ENCODE assay signal across 8 mouse cellular contexts in the genomic region with DNA sequence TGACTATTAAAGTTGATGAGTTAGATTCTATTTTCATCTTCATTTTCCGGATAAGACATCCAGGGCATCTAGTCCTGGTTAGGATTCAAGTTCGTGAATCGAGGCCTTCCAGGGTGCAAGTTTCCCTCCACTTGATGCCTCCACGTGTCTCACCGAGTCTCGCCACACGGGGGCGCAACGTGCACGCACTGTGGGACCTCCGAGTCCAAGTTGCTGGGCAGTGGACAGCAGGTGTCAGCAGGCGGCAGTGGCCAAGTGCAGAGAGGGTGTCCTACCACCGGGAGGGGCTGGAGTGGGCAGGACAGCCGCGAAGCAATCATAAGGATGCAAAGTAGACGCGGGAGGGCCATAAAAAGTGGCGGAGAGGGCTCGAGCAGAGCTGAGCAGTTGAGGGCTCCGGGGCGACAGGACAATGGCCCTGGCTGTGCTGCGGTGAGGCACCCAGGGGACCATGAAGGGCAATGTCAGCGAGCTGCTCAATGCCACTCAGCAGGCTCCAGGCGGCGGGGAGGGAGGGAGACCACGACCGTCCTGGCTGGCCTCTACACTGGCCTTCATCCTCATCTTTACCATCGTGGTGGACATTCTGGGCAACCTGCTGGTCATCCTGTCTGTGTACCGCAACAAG. TPM values are rescaled to one million over a fixed set of nuclear protein-coding genes. Genes with fewer than 3 reads are reported as not detected.
DNase-seq lines count a peak whose midpoint lies in the region; ATAC-seq lines count a peak whose summit lies in the region.

A gene (plus strand): TSS at position 379 of the 628 bp plus-strand sequence.

- no peak within 1 kb of the TSS for H3K27ac ChIP-seq in embryonic facial prominence, embryonic 15.5 days (replicated peaks)
- peak within 1 kb of the TSS; percentile 12; the same call in 1 of the 2 replicates for H3K27ac ChIP-seq in heart, embryonic 10.5 days
- no peak within 1 kb of the TSS for H3K27ac ChIP-seq in limb, embryonic 11.5 days (replicated peaks; ENCODE audit: low read depth, low read length)
- no peak within 1 kb of the TSS for H3K27ac ChIP-seq in midbrain, embryonic 12.5 days (replicated peaks)

- WGBS in embryonic facial prominence, embryonic 15.5 days, result 9% methylated on average over 29 of the region's 29 CpGs
- 9% methylated on average over 29 of the region's 29 CpGs for WGBS in heart, embryonic 10.5 days
- 9% methylated on average over 29 of the region's 29 CpGs for WGBS in limb, embryonic 11.5 days
- WGBS in midbrain, embryonic 12.5 days, result 6% methylated on average over 29 of the region's 29 CpGs

- H3K27me3 ChIP-seq in embryonic facial prominence, embryonic 15.5 days, result no peaks in the 10 kb centered on the region
- peaks cover 4% of the 10 kb centered on the region; the same call in 1 of the 2 replicates for H3K27me3 ChIP-seq in heart, embryonic 10.5 days (ENCODE audit: insufficient read depth, poor library complexity, severe bottlenecking)
- H3K27me3 ChIP-seq in limb, embryonic 11.5 days (ENCODE audit: control insufficient read depth, insufficient read depth, low read length), result no peaks in the 10 kb centered on the region
- peaks cover 10% of the 10 kb centered on the region; the same call in 1 of the 2 replicates for H3K27me3 ChIP-seq in midbrain, embryonic 12.5 days
- H3K27me3 ChIP-seq in splenic B cell, adult 2 months (ENCODE audit: control insufficient read depth, insufficient read depth, low read length, poor library complexity, severe bottlenecking), result no peaks in the 10 kb centered on the region

- H3K36me3 ChIP-seq in embryonic facial prominence, embryonic 15.5 days, result no peaks in the 10 kb centered on the region
- no peaks in the 10 kb centered on the region for H3K36me3 ChIP-seq in heart, embryonic 10.5 days
- no peaks in the 10 kb centered on the region for H3K36me3 ChIP-seq in limb, embryonic 11.5 days (ENCODE audit: control insufficient read depth, insufficient read depth, low read length)
- H3K36me3 ChIP-seq in midbrain, embryonic 12.5 days, result no peaks in the 10 kb centered on the region
- H3K36me3 ChIP-seq in splenic B cell, adult 2 months (ENCODE audit: control insufficient read depth, insufficient read depth, low read length, poor library complexity, severe bottlenecking), result no peaks in the 10 kb centered on the region

- ATAC-seq in embryonic facial prominence, embryonic 15.5 days (ENCODE audit: insufficient number of reproducible peaks, low FRiP score, low TSS enrichment, low read depth), result peak; percentile 79; the same call in 1 of the 2 replicates
- peak; percentile 79 for ATAC-seq in limb, embryonic 11.5 days (ENCODE audit: insufficient number of reproducible peaks, low FRiP score, low TSS enrichment, low read depth)
- peak; percentile 92 for ATAC-seq in midbrain, embryonic 12.5 days (ENCODE audit: low FRiP score, low read depth)

- peak; percentile 15 to 56 for DNase-seq in spleen, postnatal 10 days (ENCODE audit: low spot score in 2 of 2)
- DNase-seq in spleen, postnatal 36 days (ENCODE audit: low spot score in 2 of 2), result no peak
- peak; percentile 91 for DNase-seq in heart, embryonic 10.5 days (ENCODE audit: low spot score)
- DNase-seq in kidney, adult 9 months, result peak; percentile 88
- peak; percentile 97 for DNase-seq in limb, embryonic 11.5 days (ENCODE audit: low spot score)
- peak; percentile 1 for DNase-seq in splenic B cell, adult 2 months (ENCODE audit: low read depth, low spot score)

- peaks cover 4% of the 10 kb centered on the region for H3K4me1 ChIP-seq in embryonic facial prominence, embryonic 15.5 days
- H3K4me1 ChIP-seq in heart, embryonic 10.5 days, result peaks cover 8% of the 10 kb centered on the region; the same call in 1 of the 2 replicates
- no peaks in the 10 kb centered on the region for H3K4me1 ChIP-seq in limb, embryonic 11.5 days (ENCODE audit: control insufficient read depth, insufficient read depth, low read length)
- H3K4me1 ChIP-seq in midbrain, embryonic 12.5 days, result peaks cover 11% of the 10 kb centered on the region

- H3K9ac ChIP-seq in embryonic facial prominence, embryonic 15.5 days, result no peak within 1 kb of the TSS
- H3K9ac ChIP-seq in limb, embryonic 11.5 days (ENCODE audit: low read length), result no peak within 1 kb of the TSS
- peak within 1 kb of the TSS; percentile 51 for H3K9ac ChIP-seq in midbrain, embryonic 12.5 days (replicated peaks)

- no peaks in the 10 kb centered on the region for H3K9me3 ChIP-seq in embryonic facial prominence, embryonic 15.5 days (replicated peaks)
- H3K9me3 ChIP-seq in heart, embryonic 10.5 days, result no peaks in the 10 kb centered on the region
- no peaks in the 10 kb centered on the region for H3K9me3 ChIP-seq in limb, embryonic 11.5 days (ENCODE audit: control insufficient read depth, low read length)
- no peaks in the 10 kb centered on the region for H3K9me3 ChIP-seq in midbrain, embryonic 12.5 days

- peak within 1 kb of the TSS; percentile 55 for H3K4me2 ChIP-seq in embryonic facial prominence, embryonic 15.5 days (replicated peaks)
- peak within 1 kb of the TSS; percentile 37; the same call in 1 of the 2 replicates for H3K4me2 ChIP-seq in limb, embryonic 11.5 days (ENCODE audit: low read depth, severe bottlenecking)
- peak within 1 kb of the TSS; percentile 82 for H3K4me2 ChIP-seq in midbrain, embryonic 12.5 days (replicated peaks)

- H3K4me3 ChIP-seq in embryonic facial prominence, embryonic 15.5 days (replicated peaks), result peak within 1 kb of the TSS; percentile 18; the same call in 1 of the 2 replicates
- peak within 1 kb of the TSS; percentile 52 for H3K4me3 ChIP-seq in heart, embryonic 10.5 days
- H3K4me3 ChIP-seq in limb, embryonic 11.5 days (ENCODE audit: low read depth, low read length), result no peak within 1 kb of the TSS
- peak within 1 kb of the TSS; percentile 42 for H3K4me3 ChIP-seq in midbrain, embryonic 12.5 days

RNA-seq across cellular contexts. Expression of the gene that starts here (rescaled TPM):
- polyA plus RNA-seq in embryonic facial prominence, embryonic 15.5 days (2015; fragmentation: Nextera tagmentation; extraction: Ambion mirVana), result 0.30 TPM in 1 of 2 replicates, not detected in the other
- 0.08 and 0.30 TPM in 2 replicates for polyA plus RNA-seq in heart, embryonic 10.5 days (2016; fragmentation: Nextera tagmentation; extraction: Ambion mirVana)
- not detected in 2 replicates for polyA plus RNA-seq in limb, embryonic 11.5 days (2014; fragmentation: Nextera tagmentation; extraction: Ambion mirVana)
- 0.11 and 0.38 TPM in 2 replicates for polyA plus RNA-seq in midbrain, embryonic 12.5 days (2016; fragmentation: Nextera tagmentation; extraction: Ambion mirVana)

Comparison
In these comparisons a context has a peak if more than half of its experiments do, and no peak if none do; other contexts are left out.
1. DNase-seq: peak in spleen, postnatal 10 days (2 of 2), kidney, adult 9 months (single experiment) and splenic B cell, adult 2 months (single experiment); none in spleen, postnatal 36 days (0 of 2).
2. Peak in ATAC-seq, H3K4me3 ChIP-seq and H3K4me2 ChIP-seq in embryonic facial prominence, embryonic 15.5 days; RNA of the gene not detected or under 1 TPM.
3. Peak in DNase-seq, H3K4me3 ChIP-seq and H3K27ac ChIP-seq in heart, embryonic 10.5 days; RNA of the gene not detected or under 1 TPM.
4. Peak in DNase-seq, ATAC-seq and H3K4me2 ChIP-seq in limb, embryonic 11.5 days; RNA of the gene not detected or under 1 TPM.
5. Peak in ATAC-seq, H3K4me3 ChIP-seq, H3K9ac ChIP-seq and H3K4me2 ChIP-seq in midbrain, embryonic 12.5 days; RNA of the gene not detected or under 1 TPM.
6. Peak in every context shown above with its lines, with median percentiles within 50 percentile points of each other: ATAC-seq and H3K4me2 ChIP-seq.